ENCODE assay signal across 10 mouse cellular contexts in the genomic region with DNA sequence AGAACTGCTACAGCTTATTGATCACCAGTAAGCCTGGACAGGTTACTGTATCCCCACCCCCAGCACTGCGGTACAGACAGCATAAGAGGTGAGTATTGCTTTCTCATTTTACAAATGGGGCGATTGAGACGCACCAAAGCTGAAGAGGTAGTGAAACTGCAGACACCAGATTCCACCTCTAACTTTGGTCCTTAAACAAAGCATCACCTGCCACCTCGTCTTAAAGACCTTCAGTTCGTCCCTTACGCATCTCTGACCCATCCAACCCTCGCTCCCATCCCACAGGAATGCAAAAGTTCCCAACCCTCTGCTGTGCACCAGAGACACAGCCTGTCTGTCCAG. TPM values are rescaled to one million over a fixed set of nuclear protein-coding genes. Genes with fewer than 3 reads are reported as not detected.
DNase-seq lines count a peak whose midpoint lies in the region; ATAC-seq lines count a peak whose summit lies in the region.
"Had no signal": no experiment of that assay in that cellular context is flagged by ENCODE, and none has a peak within 500 bp of the region (broad histone marks: within the 10 kb centered on the region; RNA-seq: fewer than 3 reads in every experiment).

No protein-coding gene starts in this region.

- peak overlapping the region; percentile 72 for H3K4me3 ChIP-seq in heart, embryonic 11.5 days (ENCODE audit: low read depth, low read length)
- H3K4me3 ChIP-seq in liver, embryonic 15.5 days (replicated peaks): peak overlapping the region; percentile 82

- H3K36me3 ChIP-seq in heart, embryonic 11.5 days (ENCODE audit: control insufficient read depth, insufficient read depth, low read length): no peaks in the 10 kb centered on the region
- no peaks in the 10 kb centered on the region for H3K36me3 ChIP-seq in liver, embryonic 15.5 days (replicated peaks)

- no peak for ATAC-seq in heart, embryonic 11.5 days (replicated peaks; ENCODE audit: insufficient number of reproducible peaks, low FRiP score, low TSS enrichment)
- ATAC-seq in liver, embryonic 15.5 days (ENCODE audit: insufficient read depth): no peak

- WGBS in heart, embryonic 11.5 days (ENCODE audit: insufficient replicate concordance): 41% methylated on average over 7 of the region's 7 CpGs
- 26% methylated on average over 7 of the region's 7 CpGs for WGBS in liver, embryonic 15.5 days (ENCODE audit: insufficient replicate concordance)

- H3K4me2 ChIP-seq in heart, embryonic 11.5 days: peak overlapping the region; percentile 97
- peak overlapping the region; percentile 96 for H3K4me2 ChIP-seq in liver, embryonic 15.5 days

- intact Hi-C loops in heart, postnatal 36 days (cut with DNase I): no loop called here

- 0 out of 2 replicates have a peak, but pooled peaks cover 2% of the 10 kb centered on the region for H3K27me3 ChIP-seq in heart, embryonic 11.5 days (ENCODE audit: control insufficient read depth, insufficient read depth, low read length)
- no peaks in the 10 kb centered on the region for H3K27me3 ChIP-seq in liver, embryonic 15.5 days

- no peaks in the 10 kb centered on the region for H3K9me3 ChIP-seq in heart, embryonic 11.5 days (replicated peaks; ENCODE audit: control insufficient read depth, low read length)
- H3K9me3 ChIP-seq in liver, embryonic 15.5 days (replicated peaks): no peaks in the 10 kb centered on the region

- H3K4me1 ChIP-seq in heart, embryonic 11.5 days (ENCODE audit: control insufficient read depth, insufficient read depth, low read length): peaks cover 10% of the 10 kb centered on the region
- peaks cover 90% of the 10 kb centered on the region for H3K4me1 ChIP-seq in liver, embryonic 15.5 days (replicated peaks)

- H3K27ac ChIP-seq in heart, embryonic 11.5 days (ENCODE audit: low read depth, low read length): peak overlapping the region; percentile 68; the same call in 1 of the 2 replicates
- H3K27ac ChIP-seq in liver, embryonic 15.5 days (replicated peaks): peak overlapping the region; percentile 95

- peak overlapping the region; percentile 77 for H3K9ac ChIP-seq in heart, embryonic 11.5 days (ENCODE audit: low read depth, low read length)
- peak overlapping the region; percentile 84 for H3K9ac ChIP-seq in liver, embryonic 15.5 days

- DNase-seq in heart, postnatal 36 days: no peak
- DNase-seq in thymus, postnatal 25 days: peak; percentile 26
- no peak for DNase-seq in thymus, postnatal 4 days
- no peak for DNase-seq in embryo, embryonic 9.5 days (ENCODE audit: extremely low spot score)
- DNase-seq in right cerebral cortex, postnatal 14 days: no peak
- DNase-seq in cerebellum, adult 9-10 months: no peak

RNA-seq across cellular contexts. Expression of a gene that starts 1.6 kb away (rescaled TPM):
- polyA plus RNA-seq in heart, embryonic 11.5 days (2014; fragmentation: Nextera tagmentation; extraction: Ambion mirVana): 14.8 and 16.8 TPM in 2 replicates
- total RNA-seq in heart, postnatal 36 days (2021): 100 to 1,000 TPM; 257 to 310 TPM
- polyA plus RNA-seq in liver, embryonic 15.5 days (2015; fragmentation: Nextera tagmentation; extraction: Ambion mirVana): 45.3 and 50.8 TPM in 2 replicates

RNA-seq across cellular contexts. Expression of a gene that starts 22.5 kb away (rescaled TPM):
- polyA plus RNA-seq in heart, embryonic 11.5 days (2014; fragmentation: Nextera tagmentation; extraction: Ambion mirVana): not detected in 2 replicates
- total RNA-seq in heart, postnatal 36 days (2021): not detected
- polyA plus RNA-seq in liver, embryonic 15.5 days (2015; fragmentation: Nextera tagmentation; extraction: Ambion mirVana): not detected in 2 replicates
- total RNA-seq: common myeloid progenitor, adult 5-6 weeks had no signal
- polyA plus RNA-seq: limb, embryonic 11.5 days had no signal

RNA-seq across cellular contexts. Expression of a gene that starts 58.3 kb away (rescaled TPM):
- 31.1 and 35.2 TPM in 2 replicates for polyA plus RNA-seq in heart, embryonic 11.5 days (2014; fragmentation: Nextera tagmentation; extraction: Ambion mirVana)
- total RNA-seq in heart, postnatal 36 days (2021): 10 to 100 TPM; 48.8 to 54.6 TPM
- polyA plus RNA-seq in liver, embryonic 15.5 days (2015; fragmentation: Nextera tagmentation; extraction: Ambion mirVana): 27.8 and 28.0 TPM in 2 replicates
